Mouse (Mus musculus) forebrain, embryonic 10.5 days (tissue): ENCODE measurements around the gene Kcnk6. TPM values are rescaled to one million over a fixed set of nuclear protein-coding genes. Genes with fewer than 3 reads are reported as not detected.
"Not testable (repeated sequence)": the region's sequence is repeated elsewhere in the genome, so short reads cannot be mapped to it uniquely, and the experiment has no call there.

Source experiments
- DNase-seq: peaks from one replicate; pipeline ENCODE4 v3.0.0-alpha.2; 2017; ENCODE audit warnings: low spot score; ENCODE audit errors: extremely low spot score
- H3K27ac ChIP-seq: fragments of 300-500 bp; sonication (generic); 2 replicates; pipeline ENCODE4 v1.5.1; 2016; ENCODE audit warnings: mild to moderate bottlenecking
- H3K27me3 ChIP-seq: fragments of 300-500 bp; sonication (generic); 2 replicates; pipeline ENCODE4 v1.6.1; 2016; ENCODE audit warnings: mild to moderate bottlenecking; ENCODE audit not compliant: poor library complexity, severe bottlenecking
- H3K36me3 ChIP-seq: fragments of 300-500 bp; sonication (generic); replicated peaks from 2 replicates; pipeline ENCODE4 v1.6.1; 2016; ENCODE audit warnings: mild to moderate bottlenecking, moderate library complexity
- H3K4me1 ChIP-seq: fragments of 300-500 bp; sonication (generic); 2 replicates; pipeline ENCODE4 v1.6.1; 2016
- H3K4me3 ChIP-seq: fragments of 300-500 bp; sonication (generic); 2 replicates; pipeline ENCODE4 v1.5.1; 2016; ENCODE audit warnings: mild to moderate bottlenecking, moderate library complexity
- H3K9me3 ChIP-seq: fragments of 300-500 bp; sonication (generic); 2 replicates; pipeline ENCODE4 v1.6.1; 2016; ENCODE audit warnings: mild to moderate bottlenecking, moderate library complexity
- WGBS: fragments of 180-500 bp; shearing (Covaris S2); methylation state at CpG from one replicate; pipeline ENCODE4 v1.1.7; 2016; 5-methylcytosine and 5-hydroxymethylcytosine counted together
- polyA plus RNA-seq: library from polyadenylated mRNA; unstranded; fragments of >200 nt; fragmentation: Nextera tagmentation; extraction: Ambion mirVana; gene quantifications from 2 replicates; pipeline ENCODE4 v1.2.1, GENCODE M21; 2016

Gene Kcnk6
- polyA plus RNA-seq, 1 experiment from 2014 or later, result 0.64 TPM

- not testable (repeated sequence) for H3K36me3 ChIP-seq, DNase-seq, H3K27ac ChIP-seq
- Histone ChIP-seq H3K4me1 (peaks cover 26% of the 10 kb centered on the region), H3K4me3 (peak overlapping the region; percentile 49), H3K9me3 (peaks cover 14% of the 10 kb centered on the region; the same call in 1 of the 2 replicates), H3K27me3 (peaks cover 24% of the 10 kb centered on the region)
- WGBS, result 13% methylated on average over 40 of the region's 40 CpGs
These were observed 19.3 kb downstream of the Kcnk6 start for GRCm38 (mm10) chr7:29212775-29213560.

- H3K4me1 ChIP-seq, result peaks cover 26% of the 10 kb centered on the region
- H3K27ac ChIP-seq, result no peak overlapping the region
- no peaks in the 10 kb centered on the region for H3K36me3 ChIP-seq
- peak overlapping the region; percentile 49 for H3K4me3 ChIP-seq
- H3K27me3 ChIP-seq, result peaks cover 24% of the 10 kb centered on the region
- peak; percentile 21 for DNase-seq
- peaks cover 12% of the 10 kb centered on the region; the same call in 1 of the 2 replicates for H3K9me3 ChIP-seq
- WGBS, result 8% methylated on average over 26 of the region's 26 CpGs
These were observed 20.0 kb downstream of the Kcnk6 start for GRCm38 (mm10) chr7:29212199-29212765.

- Histone ChIP-seq H3K4me1 (peaks cover 26% of the 10 kb centered on the region), H3K27ac (0 out of 2 replicates have a peak overlapping the region, but pooled peaks have one; percentile 40), H3K36me3 (no peaks in the 10 kb centered on the region), H3K4me3 (peak overlapping the region; percentile 49), H3K9me3 (peaks cover 5% of the 10 kb centered on the region; the same call in 1 of the 2 replicates), H3K27me3 (peaks cover 24% of the 10 kb centered on the region)
- WGBS, result 5% methylated on average over 34 of the region's 34 CpGs
- DNase-seq, result peak; percentile 72
These were observed 20.7 kb downstream of the Kcnk6 start for GRCm38 (mm10) chr7:29211415-29212198.

- Histone ChIP-seq H3K27me3 (peaks cover 24% of the 10 kb centered on the region), H3K27ac (0 out of 2 replicates have a peak overlapping the region, but pooled peaks have one; percentile 40), H3K4me1 (peaks cover 26% of the 10 kb centered on the region), H3K4me3 (peak overlapping the region; percentile 49)
- WGBS, result 33% methylated on average over 14 of the region's 15 CpGs
- not testable (repeated sequence) for DNase-seq, H3K36me3 ChIP-seq, H3K9me3 ChIP-seq
These were observed 21.3 kb downstream of the Kcnk6 start for GRCm38 (mm10) chr7:29211013-29211412.

GRCm38 (mm10) chr7:29202577-29202976, 29.7 kb downstream of the Kcnk6 start:
- Histone ChIP-seq H3K4me1 (no peaks in the 10 kb centered on the region), H3K27me3 (no peaks in the 10 kb centered on the region), H3K4me3 (no peak overlapping the region), H3K27ac (no peak overlapping the region), H3K9me3 (no peaks in the 10 kb centered on the region), H3K36me3 (no peaks in the 10 kb centered on the region)
- 89% methylated on average over 6 of the region's 6 CpGs for WGBS
- DNase-seq, result no peak

- not testable (repeated sequence) for H3K4me3 ChIP-seq, H3K9me3 ChIP-seq, H3K4me1 ChIP-seq, DNase-seq, H3K36me3 ChIP-seq, H3K27me3 ChIP-seq, H3K27ac ChIP-seq
- WGBS, result 93% methylated on average over 1 of the region's 1 CpGs
These were observed 38.1 kb downstream of the Kcnk6 start for GRCm38 (mm10) chr7:29194230-29194629.

GRCm38 (mm10) chr7:29181323-29181722, 51.0 kb downstream of the Kcnk6 start:
- DNase-seq, H3K9me3 ChIP-seq, H3K27me3 ChIP-seq, H3K27ac ChIP-seq: not testable (repeated sequence)
- 94% methylated on average over 4 of the region's 4 CpGs for WGBS
- H3K36me3 ChIP-seq, result peaks cover 23% of the 10 kb centered on the region
- peaks cover 15% of the 10 kb centered on the region for H3K4me1 ChIP-seq
- peak overlapping the region; percentile 89; the same call in 1 of the 2 replicates for H3K4me3 ChIP-seq

- no peak for DNase-seq
- Histone ChIP-seq H3K4me3 (peak overlapping the region; percentile 89), H3K36me3 (peaks cover 28% of the 10 kb centered on the region), H3K27me3 (no peaks in the 10 kb centered on the region), H3K9me3 (no peaks in the 10 kb centered on the region), H3K27ac (peak overlapping the region; percentile 91), H3K4me1 (peaks cover 15% of the 10 kb centered on the region)
- 47% methylated on average over 5 of the region's 5 CpGs for WGBS
These were observed 51.5 kb downstream of the Kcnk6 start for GRCm38 (mm10) chr7:29180854-29181236.

GRCm38 (mm10) chr7:29180077-29180853, 52.0 kb downstream of the Kcnk6 start, which contains the start of gene Psmd8:
TSS of gene Psmd8 (minus strand) at chr7:29180701.
- peaks cover 34% of the 10 kb centered on the region for H3K36me3 ChIP-seq
- no peaks in the 10 kb centered on the region for H3K9me3 ChIP-seq
- peak within 1 kb of the TSS; percentile 91 for H3K27ac ChIP-seq
- H3K4me3 ChIP-seq, result peak within 1 kb of the TSS; percentile 89
- H3K4me1 ChIP-seq, result peaks cover 15% of the 10 kb centered on the region
- WGBS, result under 1% methylated on average over 62 of the region's 62 CpGs
- DNase-seq, result peak; percentile 97
- H3K27me3 ChIP-seq, result no peaks in the 10 kb centered on the region

GRCm38 (mm10) chr7:29179323-29179722, 53.0 kb downstream of the Kcnk6 start:
- Histone ChIP-seq H3K27ac (0 out of 2 replicates have a peak overlapping the region, but pooled peaks have one; percentile 48), H3K27me3 (peaks cover 9% of the 10 kb centered on the region), H3K4me1 (peaks cover 15% of the 10 kb centered on the region), H3K36me3 (peaks cover 43% of the 10 kb centered on the region), H3K9me3 (no peaks in the 10 kb centered on the region), H3K4me3 (peak overlapping the region; percentile 89)
- 64% methylated on average over 7 of the region's 7 CpGs for WGBS
- no peak for DNase-seq

GRCm38 (mm10) chr7:29178106-29178505, 54.2 kb downstream of the Kcnk6 start:
- no peak for DNase-seq
- H3K4me1 ChIP-seq, result peaks cover 21% of the 10 kb centered on the region
- H3K36me3 ChIP-seq, result peaks cover 56% of the 10 kb centered on the region
- peaks cover 21% of the 10 kb centered on the region for H3K27me3 ChIP-seq
- 94% methylated on average over 4 of the region's 4 CpGs for WGBS
- H3K27ac ChIP-seq, result no peak overlapping the region
- H3K4me3 ChIP-seq, result no peak overlapping the region; the same call in 1 of the 2 replicates
- no peaks in the 10 kb centered on the region for H3K9me3 ChIP-seq
